Mouse (Mus musculus) C2C12 (cell line): ENCODE results near the gene Ccdc157.

Experiments used
- CTCF ChIP-seq: IDR thresholded peaks from one replicate; pipeline ENCODE4 v1.5.1; 2011; ENCODE audit not compliant: control insufficient read depth, insufficient read depth, insufficient read length
- FOSL1 ChIP-seq: IDR thresholded peaks from one replicate; pipeline ENCODE4 v1.8.0; 2011; ENCODE audit warnings: mild to moderate bottlenecking, low read length; ENCODE audit not compliant: poor library complexity, insufficient read depth, severe bottlenecking
- MYOD1 ChIP-seq: IDR thresholded peaks from one replicate; pipeline ENCODE4 v1.6.1; 2011; ENCODE audit warnings: low read depth; ENCODE audit not compliant: control insufficient read depth, insufficient read length

GRCm38 (mm10) chr11:4190677-4191076 is 30.6 kb upstream of the Ccdc157 start:
- TF ChIP-seq CTCF (no peak), MYOD1 (no peak), FOSL1 (no peak)
